Mouse (Mus musculus): ENCODE measurements around the gene Gatc.

GRCm38 (mm10) chr5:115347564-115347963, 6.6 kb upstream of the Gatc start:
- TF ChIP-seq CTCF (IDR thresholded peaks at IDR 0.05; ENCODE audit: borderline replicate concordance, insufficient read depth, low read depth, low read length) (peak; percentile 80), POLR2A (IDR thresholded peaks at IDR 0.05; ENCODE audit: borderline replicate concordance, insufficient read depth, low read length) (no peak)
